In genomic region chr2:127375759-127376341, GRCm38 (mm10) we compare ENCODE assay signal across 8 mouse cellular contexts. TPM values are rescaled to one million over a fixed set of nuclear protein-coding genes. Genes with fewer than 3 reads are reported as not detected.
DNase-seq lines count a peak whose midpoint lies in the region; ATAC-seq and TF ChIP-seq lines count a peak whose summit lies in the region.

No protein-coding gene starts in this region.

- H3K27ac ChIP-seq in left cerebral cortex, adult 2 months: no peak overlapping the region
- no peak overlapping the region for H3K27ac ChIP-seq in embryonic facial prominence, embryonic 15.5 days (replicated peaks)

- WGBS in embryonic facial prominence, embryonic 15.5 days: 55% methylated on average over 7 of the region's 7 CpGs

- no peak overlapping the region for H3K9ac ChIP-seq in embryonic facial prominence, embryonic 15.5 days

- no peaks in the 10 kb centered on the region for H3K36me3 ChIP-seq in embryonic facial prominence, embryonic 15.5 days

- no peaks in the 10 kb centered on the region for H3K27me3 ChIP-seq in embryonic facial prominence, embryonic 15.5 days

- no peak for ATAC-seq in CD4-positive, CD25-positive, alpha-beta regulatory T cell, adult 4 months
- ATAC-seq in embryonic facial prominence, embryonic 15.5 days (ENCODE audit: insufficient number of reproducible peaks, low FRiP score, low TSS enrichment, low read depth): peak; percentile 13; the same call in 1 of the 2 replicates

- TF ChIP-seq CTCF in left cerebral cortex, adult 2 months (IDR thresholded peaks at IDR 0.05): peak; percentile 33

- H3K4me1 ChIP-seq in embryonic facial prominence, embryonic 15.5 days: no peaks in the 10 kb centered on the region

- peak; percentile 48 for DNase-seq in CD4-positive, CD25-positive, alpha-beta regulatory T cell, adult 2 months (ENCODE audit: low read depth, low spot score)
- no peak for DNase-seq in left cerebral cortex, adult 2 months (ENCODE audit: extremely low spot score in 1 of 2, low spot score in 2 of 2)
- DNase-seq in left cerebral cortex, postnatal 25 days (ENCODE audit: low spot score in 2 of 2): no peak
- peak; percentile 25 for DNase-seq in retina, postnatal 7 days (ENCODE audit: low read depth, low spot score)
- DNase-seq in urinary bladder, postnatal 25 days (ENCODE audit: low spot score): no peak
- DNase-seq in left cerebral cortex, adult 11 months (ENCODE audit: low spot score): no peak

- H3K9me3 ChIP-seq in embryonic facial prominence, embryonic 15.5 days (replicated peaks): no peaks in the 10 kb centered on the region

- intact Hi-C loops in left cerebral cortex, adult 2 months (cut with DNase I): no loop called here
- intact Hi-C loops in left cerebral cortex, postnatal 25 days (cut with DNase I): no loop called here

- H3K4me3 ChIP-seq in left cerebral cortex, adult 2 months: no peak overlapping the region
- H3K4me3 ChIP-seq in embryonic facial prominence, embryonic 15.5 days (replicated peaks): no peak overlapping the region

- no peak overlapping the region for H3K4me2 ChIP-seq in embryonic facial prominence, embryonic 15.5 days (replicated peaks)

RNA-seq across cellular contexts. Expression of gene Adra2b, which starts 12.8 kb away (rescaled TPM):
- not detected for polyA plus RNA-seq in CD4-positive, CD25-positive, alpha-beta regulatory T cell, adult 4 months (2017; shearing (Covaris generic))
- under 1 TPM; 0.32 to 0.54 TPM for total RNA-seq in left cerebral cortex, adult 2 months (2021)
- total RNA-seq in left cerebral cortex, postnatal 25 days (2021): 1 to 10 TPM in 1 of 2 experiments, under 1 TPM in 1; 0.39 to 1.1 TPM
- 0.30 and 0.33 TPM in 2 replicates for polyA plus RNA-seq in embryonic facial prominence, embryonic 15.5 days (2015; fragmentation: Nextera tagmentation; extraction: Ambion mirVana)

RNA-seq across cellular contexts. Expression of gene Astl, which starts 37.4 kb away (rescaled TPM):
- polyA plus RNA-seq in CD4-positive, CD25-positive, alpha-beta regulatory T cell, adult 4 months (2017; shearing (Covaris generic)): under 1 TPM; 0.22 to 0.42 TPM
- total RNA-seq in left cerebral cortex, adult 2 months (2021): not detected
- not detected for total RNA-seq in left cerebral cortex, postnatal 25 days (2021)
- 0.24 TPM in 1 of 2 replicates, not detected in the other for polyA plus RNA-seq in embryonic facial prominence, embryonic 15.5 days (2015; fragmentation: Nextera tagmentation; extraction: Ambion mirVana)

RNA-seq across cellular contexts. Expression of gene Dusp2, which starts 39.9 kb away (rescaled TPM):
- polyA plus RNA-seq in CD4-positive, CD25-positive, alpha-beta regulatory T cell, adult 4 months (2017; shearing (Covaris generic)): 10 to 100 TPM; 20.1 to 45.4 TPM
- 1 to 10 TPM; 2.4 to 3.5 TPM for total RNA-seq in left cerebral cortex, adult 2 months (2021)
- total RNA-seq in left cerebral cortex, postnatal 25 days (2021): 1 to 10 TPM; 2.3 to 2.8 TPM
- polyA plus RNA-seq in embryonic facial prominence, embryonic 15.5 days (2015; fragmentation: Nextera tagmentation; extraction: Ambion mirVana): 9.1 and 10.6 TPM in 2 replicates

RNA-seq across cellular contexts. Expression of gene Gpat2, which starts 49.1 kb away (rescaled TPM):
- polyA plus RNA-seq in CD4-positive, CD25-positive, alpha-beta regulatory T cell, adult 4 months (2017; shearing (Covaris generic)): under 1 TPM; 0.23 to 0.52 TPM
- total RNA-seq in left cerebral cortex, adult 2 months (2021): under 1 TPM; 0.29 to 0.37 TPM
- under 1 TPM in 1 of 2 experiments, not detected in 1; 0.48 TPM for total RNA-seq in left cerebral cortex, postnatal 25 days (2021)
- polyA plus RNA-seq in embryonic facial prominence, embryonic 15.5 days (2015; fragmentation: Nextera tagmentation; extraction: Ambion mirVana): 0.49 and 0.71 TPM in 2 replicates

Comparison
In these comparisons a context has a peak if more than half of its experiments do, and no peak if none do; other contexts are left out.
1. DNase-seq: peak in CD4-positive, CD25-positive, alpha-beta regulatory T cell, adult 2 months (single experiment) and retina, postnatal 7 days (single experiment); none in left cerebral cortex, adult 2 months (0 of 2), left cerebral cortex, postnatal 25 days (0 of 2), urinary bladder, postnatal 25 days (single experiment) and left cerebral cortex, adult 11 months (single experiment).